Mouse (Mus musculus) retina, postnatal 7 days (tissue): ENCODE measurements around the gene Scg5.

ENCODE experiments used
- DNase-seq: peaks from one replicate; pipeline ENCODE4 v3.0.0-alpha.2; 2012; ENCODE audit warnings: low read depth, low spot score

Gene Scg5

DNA sequence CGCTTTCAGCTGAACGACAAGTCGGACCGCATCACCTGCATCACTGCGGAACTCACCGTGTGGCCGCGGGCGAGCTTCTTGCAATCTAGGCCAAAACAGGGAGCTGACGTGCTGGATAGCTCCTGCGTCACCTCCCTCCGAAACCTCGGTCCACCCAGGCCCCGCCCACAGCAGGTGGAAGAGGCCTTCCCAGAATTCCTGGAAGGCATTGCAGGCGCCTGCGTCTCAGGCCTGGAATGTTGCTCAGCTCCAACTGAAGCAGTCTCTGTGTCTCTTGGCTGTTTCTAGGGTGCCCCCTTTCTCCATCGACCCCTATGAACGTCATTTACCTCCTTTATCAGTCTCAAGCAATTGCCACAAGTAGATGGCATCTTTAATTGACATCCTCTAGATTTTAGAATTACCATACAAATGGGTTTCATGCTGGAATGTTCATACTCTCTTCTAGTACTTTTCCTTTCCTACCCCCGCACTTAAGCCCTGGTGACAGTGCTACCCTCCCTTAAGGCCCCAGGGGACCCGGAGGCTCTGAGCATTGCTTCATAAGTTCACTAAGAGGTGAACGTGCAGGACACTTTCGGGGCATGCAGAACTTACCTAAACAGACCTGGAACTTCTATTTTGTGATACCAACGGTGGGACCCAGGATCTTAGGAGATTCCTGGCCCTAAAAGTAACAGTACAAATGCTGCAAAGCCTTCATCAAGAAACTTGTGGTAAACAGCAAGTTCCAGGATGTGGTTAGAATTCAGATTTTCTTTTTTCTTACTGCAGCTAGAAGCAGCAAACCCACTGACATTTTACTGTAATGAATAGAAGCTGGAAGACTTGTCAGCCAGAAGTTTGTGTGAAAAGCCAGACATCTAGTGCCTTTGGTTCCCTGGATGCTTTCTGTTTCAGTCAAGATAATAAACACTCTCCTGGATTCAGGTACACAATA lies at the start of gene Scg5:
Gene Scg5 (minus strand): TSS at position 179 of the 940 bp plus-strand sequence.
- peak; percentile 77 for DNase-seq

DNA sequence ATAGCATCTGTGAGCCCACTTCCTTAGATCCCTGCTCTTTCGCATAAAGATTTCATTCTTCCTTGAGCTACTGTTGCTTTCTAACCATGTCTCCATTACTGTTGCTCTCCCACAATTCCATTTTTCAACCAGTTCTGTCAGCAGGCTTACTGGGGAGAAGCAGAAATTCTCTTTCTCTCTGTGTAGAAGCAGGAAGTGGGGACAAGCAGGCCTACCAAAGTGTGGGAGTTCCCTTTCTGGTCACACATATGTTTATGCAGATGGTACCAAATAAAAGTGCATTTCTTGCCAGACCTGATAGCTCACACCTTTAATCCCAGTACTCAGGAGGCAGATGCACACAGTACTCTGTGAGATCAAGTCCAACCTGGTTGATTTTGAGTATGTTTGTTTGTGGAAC lies 41.2 kb upstream of the Scg5 start:
- no peak for DNase-seq

DNA sequence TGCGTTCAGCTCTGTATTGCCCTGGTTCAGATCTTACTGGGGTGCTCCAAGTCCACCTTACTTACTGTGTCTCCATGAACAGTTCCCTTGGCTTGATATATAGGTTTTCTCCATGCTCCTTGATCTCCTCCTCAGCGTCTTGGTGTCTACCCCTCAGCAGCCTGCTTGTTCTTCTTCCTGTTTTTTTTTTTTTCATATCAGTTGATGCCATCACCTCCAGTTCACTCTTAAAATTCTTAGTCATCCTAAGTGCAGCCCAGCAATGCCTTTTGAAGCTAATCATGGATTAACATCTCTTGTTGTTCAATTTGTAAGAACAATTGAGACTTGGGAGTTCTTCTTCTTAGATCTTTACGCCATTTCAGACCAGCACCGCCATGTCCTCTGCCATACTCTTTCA lies 39.5 kb upstream of the Scg5 start:
- DNase-seq, result no peak

DNA sequence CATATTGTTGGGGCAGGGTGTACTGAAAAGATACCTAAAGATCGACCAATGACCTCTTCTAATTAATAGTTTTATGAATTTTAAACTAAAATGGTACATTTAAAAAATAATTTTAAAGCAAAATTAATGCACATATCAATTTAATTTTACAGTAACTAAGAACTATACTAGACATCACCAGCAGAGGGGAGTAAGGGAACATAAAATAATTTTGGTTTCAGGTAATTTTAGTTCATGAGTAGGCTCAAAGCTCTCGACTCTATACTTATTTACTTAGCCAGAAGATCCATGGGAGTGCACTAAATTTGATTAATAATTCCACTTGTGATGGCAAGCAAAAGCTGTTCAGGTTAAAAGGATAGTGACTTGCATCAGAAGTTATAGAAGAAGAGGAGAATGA lies 37.2 kb upstream of the Scg5 start:
- DNase-seq, result no peak

DNA sequence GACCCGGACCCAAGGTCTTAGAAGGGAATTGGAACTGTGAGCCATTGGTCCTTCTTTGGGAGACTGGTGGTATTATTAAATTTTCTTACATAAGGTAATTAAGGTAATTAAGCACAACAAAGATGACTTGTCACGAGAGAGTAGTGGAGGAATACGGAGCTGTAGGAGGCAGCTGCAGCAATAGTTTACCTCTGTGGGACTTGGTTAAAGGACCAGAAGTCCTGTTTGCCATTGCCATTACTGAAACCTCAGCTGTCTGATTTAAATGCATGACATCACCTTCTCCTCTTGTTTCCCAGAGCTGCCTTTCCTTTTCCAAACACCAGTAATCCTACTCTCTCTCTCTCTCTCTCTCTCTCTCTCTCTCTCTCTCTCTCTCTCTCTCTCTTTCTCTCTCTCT lies 20.2 kb upstream of the Scg5 start:
- DNase-seq, result no peak

DNA sequence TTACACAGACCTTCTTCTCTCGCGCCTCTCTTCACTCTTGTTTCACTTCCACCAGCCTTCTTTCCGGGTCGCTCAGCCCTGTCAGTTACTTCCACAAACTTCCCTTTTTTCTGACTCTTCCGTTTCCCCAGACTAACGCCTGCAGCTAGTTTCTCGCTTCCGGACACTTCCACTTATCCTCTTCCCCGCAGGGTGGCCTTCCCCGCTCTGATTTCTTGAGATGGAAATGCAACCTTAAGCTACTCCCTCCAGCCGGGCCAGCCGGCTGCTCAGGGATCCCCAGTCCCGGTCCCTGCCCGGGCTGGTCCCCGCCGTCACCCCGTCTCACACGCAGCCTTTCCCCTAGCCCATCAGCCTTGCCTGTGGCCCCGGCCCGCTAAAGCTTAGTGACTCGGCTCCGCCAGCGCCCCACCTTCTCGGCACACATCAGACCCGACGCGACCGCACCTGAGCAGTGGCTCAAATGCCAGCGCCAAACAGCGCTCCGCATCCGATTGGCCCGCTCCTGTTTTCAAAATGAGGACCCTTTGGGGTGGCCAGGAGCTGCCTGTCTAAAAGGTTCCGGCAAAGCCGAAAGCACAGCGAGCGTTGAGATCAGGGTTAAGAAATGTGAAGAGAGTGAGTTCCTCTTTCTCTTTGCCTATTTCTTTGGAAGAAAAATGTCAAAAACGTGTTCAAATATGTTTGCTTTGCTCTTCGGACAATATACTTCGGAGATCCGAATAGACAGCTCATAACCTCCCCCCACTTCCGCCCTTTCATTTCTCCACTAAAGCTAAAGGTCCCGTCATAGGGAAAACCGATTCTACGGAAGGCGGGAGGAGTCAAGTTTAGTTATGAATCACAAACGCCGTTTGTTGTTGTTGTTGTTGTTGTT lies 19.6 kb upstream of the Scg5 start, which contains the start of gene Arhgap11a:
Gene Arhgap11a (minus strand): TSS at position 417 of the 877 bp plus-strand sequence.
- peak; percentile 95 for DNase-seq

DNA sequence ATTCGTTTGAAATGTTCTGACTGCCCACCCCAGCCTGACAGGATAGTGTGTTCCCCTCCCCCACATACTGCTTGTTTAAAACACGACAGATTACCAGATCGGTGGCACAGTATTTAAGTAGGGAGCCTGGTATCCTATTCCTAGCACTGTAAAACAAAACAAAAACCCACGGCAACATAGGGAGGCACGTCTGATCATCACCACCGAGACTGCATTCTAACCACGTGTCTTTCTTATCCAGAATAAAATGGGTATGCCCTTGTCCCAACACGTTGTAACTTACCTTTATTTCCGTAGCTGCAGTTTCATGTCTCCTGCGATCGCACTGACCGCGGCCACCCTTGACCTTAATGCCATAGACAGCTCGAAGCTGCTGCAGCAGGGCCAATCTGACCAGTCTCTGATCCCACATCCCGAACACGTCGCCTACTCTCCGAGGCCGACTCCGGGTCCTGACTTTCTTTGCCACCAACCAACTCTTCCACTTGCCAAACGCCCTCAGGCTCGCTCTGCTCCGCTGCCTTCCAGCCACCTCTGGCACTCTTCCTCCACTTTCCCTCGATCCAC lies 18.8 kb upstream of the Scg5 start:
- no peak for DNase-seq

DNA sequence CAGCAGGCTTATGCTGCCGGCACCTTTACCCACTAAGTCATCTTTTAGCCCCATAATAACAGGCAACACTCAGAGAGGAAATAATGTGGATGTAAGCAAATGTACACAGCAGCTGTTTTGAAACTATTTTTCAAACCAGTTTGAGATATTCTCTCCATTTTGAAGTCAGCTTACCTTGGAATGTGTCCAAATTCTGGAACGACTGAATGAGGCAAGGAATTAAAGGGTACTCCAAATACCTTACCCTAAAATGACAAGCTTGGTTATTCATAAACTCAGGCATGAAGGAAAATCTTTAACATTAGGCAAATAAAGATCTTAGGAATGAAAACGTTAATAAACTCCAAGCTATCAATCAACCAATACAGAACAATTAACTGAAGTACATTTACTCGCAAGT lies 16.2 kb upstream of the Scg5 start:
- no peak for DNase-seq

DNA sequence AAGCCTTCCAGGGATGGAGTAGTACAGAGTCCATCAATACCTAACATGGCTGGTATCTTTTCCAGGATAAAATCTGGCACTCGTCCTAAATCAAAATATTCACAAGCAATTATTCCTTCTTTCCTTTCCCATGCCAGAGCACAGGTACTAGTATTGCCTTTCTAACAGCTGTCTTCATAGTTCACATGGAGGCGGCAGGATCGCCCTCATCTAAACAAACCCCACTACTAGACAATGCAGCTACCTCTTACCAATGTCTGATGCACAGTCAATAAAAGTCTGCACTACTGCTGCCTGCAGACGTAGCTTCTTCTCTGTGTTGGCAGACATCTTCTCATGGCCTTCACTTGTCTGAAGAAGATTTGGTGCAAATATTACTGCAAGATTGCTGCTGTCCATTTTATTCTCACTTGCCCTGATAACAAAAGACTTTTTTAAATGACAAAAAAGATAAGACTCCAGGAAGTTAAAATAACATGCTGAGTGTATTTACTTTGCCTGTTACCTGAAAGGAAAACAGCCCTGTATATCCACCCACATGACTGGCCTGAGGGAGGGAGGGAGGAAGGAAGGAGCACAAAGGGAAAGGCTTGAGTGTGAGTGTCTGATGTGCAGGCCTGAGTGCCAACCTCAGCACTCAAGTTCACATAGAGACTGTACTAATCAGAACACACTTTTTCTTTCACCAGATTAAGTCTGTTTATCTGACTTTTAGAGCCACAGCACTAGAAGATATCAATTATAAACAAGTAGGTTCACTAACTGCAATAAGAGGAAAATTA lies 12.9 kb upstream of the Scg5 start:
- DNase-seq, result no peak

DNA sequence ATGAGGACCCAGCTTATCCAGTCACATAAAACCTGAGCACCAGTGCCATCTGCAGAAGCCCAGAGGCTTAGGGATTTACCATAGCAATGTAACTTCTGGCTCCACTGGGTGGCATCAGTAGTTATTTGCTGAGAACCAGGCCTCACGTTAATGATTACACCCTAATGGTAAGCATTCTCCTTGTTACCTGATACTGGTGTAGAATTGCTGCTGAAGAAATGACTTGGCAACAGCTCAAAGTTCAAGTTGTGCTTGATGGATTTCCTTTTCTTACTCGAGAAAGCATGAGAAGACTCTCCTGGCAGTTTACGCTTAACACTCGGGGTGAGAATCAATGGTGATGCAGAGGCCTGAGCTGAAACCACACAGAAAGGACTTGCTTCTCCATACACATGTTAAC lies 10.6 kb upstream of the Scg5 start:
- DNase-seq, result no peak

DNA sequence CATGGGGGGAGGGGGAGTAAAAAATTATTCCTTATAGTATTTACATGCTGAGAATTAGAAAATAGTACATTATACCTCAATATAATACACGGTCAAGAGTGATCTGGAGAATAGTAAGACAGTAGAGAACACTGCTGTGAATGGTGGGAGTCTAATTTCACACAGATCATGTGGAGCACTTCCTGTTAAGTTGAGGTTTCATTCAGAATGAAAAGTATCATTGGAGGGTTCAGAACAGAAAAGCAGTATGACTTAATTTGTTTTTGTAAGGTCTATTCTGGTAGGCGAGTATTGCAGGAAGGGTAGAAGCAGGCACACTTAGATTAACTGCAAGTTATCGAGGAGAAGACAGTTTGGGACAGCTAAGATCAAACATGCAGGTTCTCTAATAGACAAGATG lies 6.3 kb upstream of the Scg5 start:
- no peak for DNase-seq

DNA sequence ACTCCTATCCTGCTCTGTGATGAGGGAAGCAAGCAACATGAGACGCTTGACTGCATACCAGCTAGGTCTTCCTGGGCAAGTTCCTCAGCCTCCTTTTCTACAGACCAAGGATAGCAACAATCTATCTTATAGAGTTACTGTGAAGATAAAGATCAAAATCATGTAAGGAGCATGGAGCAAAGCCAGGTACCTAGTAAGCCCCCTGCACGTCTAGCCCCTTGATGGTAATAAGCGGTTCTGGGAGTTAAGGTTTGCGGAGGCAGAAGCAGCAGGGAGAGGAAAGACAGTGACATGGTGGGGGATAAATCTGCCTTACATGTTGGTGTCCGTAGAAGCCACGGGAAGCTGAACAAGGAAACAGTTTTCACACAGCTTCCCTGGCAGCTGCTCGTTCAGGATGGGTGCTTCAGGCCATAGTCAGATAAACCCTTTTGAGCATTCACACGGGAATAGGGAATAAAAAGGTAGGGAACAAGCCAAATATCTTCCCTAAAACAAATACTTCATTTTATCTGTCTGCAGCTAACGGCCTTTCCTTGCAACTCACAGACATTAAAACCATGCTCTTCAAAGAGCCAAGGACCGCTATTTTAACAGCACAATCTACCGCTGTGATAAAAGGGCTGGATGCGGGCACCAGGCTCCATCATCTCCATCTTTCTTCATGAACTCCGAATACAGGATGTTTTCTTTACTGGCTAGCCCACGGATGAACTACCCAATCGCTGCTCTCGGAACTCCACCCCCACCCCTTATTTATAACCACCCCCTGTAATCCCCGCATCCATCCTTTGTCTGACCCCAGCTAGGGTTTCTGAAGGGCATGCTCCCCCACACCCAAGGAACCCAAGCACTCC lies 607 bp downstream of the Scg5 start:
- no peak for DNase-seq

DNA sequence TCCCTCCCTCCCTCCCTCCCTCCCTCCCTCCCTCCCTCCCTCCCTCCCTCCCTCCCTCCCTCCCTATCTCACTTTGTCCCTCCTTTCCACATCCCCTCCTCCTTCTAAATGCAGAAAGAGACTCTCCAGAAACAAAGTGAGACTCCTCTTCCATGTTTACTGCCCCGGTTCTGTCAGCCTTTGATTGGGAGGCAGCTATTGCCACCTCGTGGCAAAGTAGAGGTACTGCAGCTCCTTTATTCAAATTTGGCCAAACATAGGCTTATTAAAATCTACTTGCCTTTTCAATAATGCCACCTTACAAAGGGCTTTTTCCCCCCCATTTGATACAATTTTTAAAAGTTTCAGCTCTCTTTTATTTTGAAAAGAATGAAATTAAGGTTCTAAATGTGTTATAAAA lies 5.0 kb downstream of the Scg5 start:
- peak; percentile 43 for DNase-seq

DNA sequence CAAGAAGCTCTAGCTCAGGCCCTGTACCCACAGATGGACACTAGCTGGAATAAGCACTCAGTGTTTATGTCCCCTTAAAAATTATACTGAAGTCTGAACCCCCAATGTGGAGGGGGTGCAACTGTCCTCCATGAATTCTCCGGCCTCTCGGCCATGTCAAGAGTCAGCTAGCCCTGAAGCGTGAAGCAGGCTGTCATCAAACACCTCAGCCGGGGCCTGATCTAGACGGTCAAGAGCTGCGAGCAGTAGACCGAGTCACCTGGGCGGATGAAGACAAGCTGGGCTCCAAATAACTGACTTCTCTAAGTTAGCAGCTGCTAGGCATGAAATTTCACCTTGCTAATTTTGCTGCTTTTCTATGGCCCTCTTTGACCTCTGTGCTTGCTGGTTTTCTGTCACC lies 6.6 kb downstream of the Scg5 start:
- DNase-seq, result no peak

DNA sequence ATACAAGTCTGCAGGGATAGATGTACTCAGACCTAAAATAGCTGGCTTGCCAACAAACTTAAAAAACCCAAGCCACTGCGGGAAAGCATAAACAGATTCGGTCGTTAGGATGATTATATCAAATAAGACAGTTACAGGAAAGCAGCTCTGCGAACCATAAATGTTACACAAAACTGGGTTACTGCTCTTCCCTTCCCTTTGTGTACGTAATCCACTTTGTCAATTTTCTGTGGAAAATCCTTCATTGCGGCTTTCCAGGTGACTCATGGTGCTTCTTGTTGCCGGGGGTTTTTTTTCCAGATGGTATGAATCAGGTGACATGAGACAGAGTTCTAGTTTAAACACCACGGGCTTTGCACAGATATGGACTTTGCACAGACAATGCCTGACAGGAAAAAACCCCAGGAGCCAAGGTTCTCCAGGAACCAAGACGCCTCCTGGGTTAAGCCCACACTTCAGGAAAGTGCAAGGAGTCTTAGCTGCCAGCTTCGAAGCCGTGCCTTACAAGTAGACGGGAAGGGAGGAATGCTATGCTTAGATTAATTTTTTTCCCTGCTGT lies 7.7 kb downstream of the Scg5 start:
- DNase-seq, result no peak

DNA sequence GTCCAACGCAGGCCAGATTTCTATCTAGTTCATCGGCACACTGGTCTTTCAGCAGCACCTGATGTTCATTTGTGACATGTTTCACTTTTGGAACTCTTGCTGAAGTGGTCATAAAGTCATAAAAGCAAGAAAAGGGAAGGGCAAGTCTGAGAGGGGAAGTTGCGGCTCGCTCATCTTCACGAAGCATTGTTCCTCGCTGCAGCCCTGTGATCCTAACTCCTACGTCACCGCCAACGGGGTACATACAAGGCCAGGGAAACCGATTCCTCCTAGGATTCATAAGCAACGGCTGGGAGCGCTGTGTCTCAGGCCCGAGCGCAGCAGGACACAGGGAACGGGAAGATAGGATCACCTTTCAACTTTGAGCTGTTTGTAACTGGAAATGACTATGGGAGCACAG lies 8.8 kb downstream of the Scg5 start:
- DNase-seq, result no peak

DNA sequence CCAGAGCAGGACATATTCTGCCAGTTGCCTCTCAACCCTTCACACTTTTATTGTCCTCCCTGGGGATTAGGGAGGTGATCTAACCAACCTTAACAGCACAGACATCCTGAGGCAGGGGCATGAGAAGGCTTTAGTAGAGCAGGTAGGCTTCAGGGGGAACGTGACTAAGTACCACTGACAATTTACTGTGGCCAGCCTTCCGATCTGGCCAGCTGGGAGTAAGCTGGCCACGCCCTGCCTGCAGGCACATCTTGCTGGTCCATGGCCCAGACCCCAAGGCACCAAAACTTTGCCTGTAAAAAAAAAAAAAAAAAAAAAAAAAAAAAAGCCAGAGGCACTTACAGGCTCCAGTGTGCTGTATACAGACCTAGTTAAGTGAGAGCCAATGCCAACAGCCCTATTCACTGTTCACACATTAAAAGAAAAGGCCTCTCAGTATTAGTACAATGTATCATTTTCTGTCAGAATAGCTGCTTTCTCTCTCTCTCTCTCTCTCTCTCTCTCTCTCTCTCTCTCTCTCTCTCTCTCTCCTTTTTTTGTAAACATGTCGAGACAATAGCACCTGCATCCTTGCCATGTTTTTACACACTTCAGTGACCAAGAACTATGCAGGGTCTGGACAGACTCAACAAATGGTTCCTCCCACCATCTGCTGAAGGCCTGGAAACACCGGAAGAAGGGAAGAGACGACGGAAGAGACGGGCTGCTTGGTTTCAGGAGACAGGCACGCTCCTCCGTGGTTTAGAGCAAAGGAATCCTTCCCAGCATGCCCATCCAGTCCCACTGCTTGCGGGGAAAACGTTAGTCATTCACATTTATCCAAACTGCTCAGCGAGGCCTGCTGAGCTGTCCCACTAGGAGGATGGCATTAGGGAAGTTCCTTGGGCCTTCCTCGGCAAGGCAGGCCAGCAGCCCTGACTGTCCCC lies 11.0 kb downstream of the Scg5 start:
- no peak for DNase-seq

DNA sequence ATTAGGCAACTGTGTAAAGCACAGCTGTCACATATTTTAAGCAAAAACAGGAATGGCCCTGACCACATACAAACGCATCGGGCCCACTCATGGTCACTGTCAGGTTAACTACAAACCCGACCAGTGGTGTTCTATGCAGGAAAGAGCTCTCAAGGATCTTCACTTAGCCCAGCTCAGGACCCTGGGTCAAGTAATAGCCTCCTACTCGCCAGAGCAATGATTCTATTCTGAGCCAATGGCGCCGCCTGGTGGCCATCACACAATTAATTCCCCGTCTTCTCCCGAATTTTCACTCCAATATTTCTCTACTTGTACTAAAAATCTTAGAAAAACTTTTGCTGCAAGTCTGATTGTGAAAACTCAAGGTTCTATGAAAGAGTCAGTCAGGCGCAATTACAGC lies 21.3 kb downstream of the Scg5 start:
- DNase-seq, result peak; percentile 35
